Mouse (Mus musculus): Measurements from ENCODE around the gene Vmn1r199. TPM values are rescaled to one million over a fixed set of nuclear protein-coding genes. Genes with fewer than 3 reads are reported as not detected.
"Not testable (repeated sequence)": the region's sequence is repeated elsewhere in the genome, so short reads cannot be mapped to it uniquely, and the experiment has no call there.

The Vmn1r199 gene
- polyA plus RNA-seq (2016; fragmentation: Nextera tagmentation; extraction: Ambion mirVana), result not detected in 2 replicates

DNA sequence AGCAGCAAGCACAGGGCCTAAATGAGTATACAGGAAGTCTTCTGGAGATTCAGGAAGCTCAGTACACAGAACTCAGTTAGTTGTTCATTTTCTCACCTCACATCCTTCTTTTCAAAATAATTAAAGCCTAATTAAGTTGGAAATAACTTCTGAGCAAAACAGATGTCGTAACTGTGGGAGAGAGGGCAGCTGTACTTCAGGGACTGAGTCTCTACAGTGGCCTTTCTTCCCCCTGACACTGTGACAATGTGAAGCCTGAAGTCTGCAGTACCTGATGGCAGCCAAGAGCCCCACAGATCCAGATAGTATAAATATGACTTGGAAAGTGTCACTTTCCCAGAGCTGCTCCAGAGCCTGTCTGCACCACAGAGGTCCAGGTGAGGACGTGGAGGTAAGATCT lies at the start of gene Vmn1r199:
Gene Vmn1r199, plus strand, starts transcription at position 301 of the 400 bp plus-strand sequence.
- no peak within 1 kb of the TSS for H3K4me3 ChIP-seq
- H3K9me3 ChIP-seq, result no peaks in the 10 kb centered on the region
- WGBS, result 80% methylated on average over 2 of the region's 2 CpGs
- no peaks in the 10 kb centered on the region for H3K36me3 ChIP-seq (replicated peaks)
- no peak for DNase-seq (ENCODE audit: extremely low spot score, low spot score)
- H3K27ac ChIP-seq, result no peak within 1 kb of the TSS
- H3K4me1 ChIP-seq, result no peaks in the 10 kb centered on the region
- H3K27me3 ChIP-seq (ENCODE audit: poor library complexity, severe bottlenecking), result no peaks in the 10 kb centered on the region

- Histone ChIP-seq H3K27ac (no peak overlapping the region), H3K4me1 (no peaks in the 10 kb centered on the region), H3K4me3 (no peak overlapping the region), H3K9me3 (no peaks in the 10 kb centered on the region), H3K36me3 (replicated peaks) (no peaks in the 10 kb centered on the region), H3K27me3 (ENCODE audit: poor library complexity, severe bottlenecking) (no peaks in the 10 kb centered on the region)
- DNase-seq (ENCODE audit: extremely low spot score, low spot score), result no peak
- 90% methylated on average over 2 of the region's 2 CpGs for WGBS
Measured at GRCm38 (mm10) chr13:22333269-22333668, 46.3 kb upstream of the Vmn1r199 start.

DNA sequence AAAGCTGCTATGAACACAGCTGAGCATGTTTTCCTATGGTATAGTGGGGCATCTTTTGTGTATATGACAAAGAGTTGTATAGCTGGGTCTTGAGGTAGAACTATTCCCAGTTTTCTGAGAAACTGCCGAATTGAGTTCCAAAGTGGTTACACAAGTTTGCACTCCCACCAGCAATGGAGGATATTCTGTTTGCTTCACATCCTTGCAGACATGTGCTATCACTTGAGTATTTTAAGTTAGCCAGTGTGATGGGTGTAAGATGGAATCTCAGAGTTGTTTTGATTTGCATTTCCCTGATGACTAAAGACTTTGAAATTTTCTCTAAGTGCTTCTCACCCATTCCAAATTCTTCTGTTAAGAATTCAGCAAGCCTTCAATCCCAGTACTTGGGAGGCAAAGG lies 44.1 kb upstream of the Vmn1r199 start:
- no peaks in the 10 kb centered on the region for H3K9me3 ChIP-seq
- H3K27me3 ChIP-seq (ENCODE audit: poor library complexity, severe bottlenecking), result no peaks in the 10 kb centered on the region
- H3K4me1 ChIP-seq, result no peaks in the 10 kb centered on the region
- no peaks in the 10 kb centered on the region for H3K36me3 ChIP-seq (replicated peaks)
- DNase-seq (ENCODE audit: extremely low spot score, low spot score), result no peak
- no peak overlapping the region for H3K4me3 ChIP-seq
- no peak overlapping the region for H3K27ac ChIP-seq
- 91% methylated on average over 1 of the region's 1 CpGs for WGBS

DNA sequence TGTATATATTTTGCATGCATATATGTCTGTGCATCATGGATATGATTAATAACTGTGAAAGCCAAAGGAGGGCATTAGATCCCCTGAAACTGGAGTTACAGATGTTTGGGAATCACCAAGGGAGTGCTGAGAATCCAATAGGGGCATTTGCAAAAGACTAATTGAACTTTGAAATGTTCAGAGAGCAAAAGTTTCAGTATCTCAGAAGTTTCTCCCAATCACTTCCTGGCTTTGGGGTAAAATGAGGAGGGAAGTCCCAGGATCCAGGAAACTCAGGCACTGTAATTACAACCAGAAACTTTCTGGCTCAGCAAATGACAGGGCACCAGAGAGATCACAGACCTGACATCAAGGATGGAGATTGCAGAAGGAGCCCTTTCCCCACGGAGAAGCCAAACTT lies 29.6 kb upstream of the Vmn1r199 start, which contains the start of gene Vmn1r198:
Gene Vmn1r198, plus strand, starts transcription at position 301 of the 400 bp plus-strand sequence.
- H3K4me1 ChIP-seq, result no peaks in the 10 kb centered on the region
- 71% methylated on average over 1 of the region's 1 CpGs for WGBS
- H3K27me3 ChIP-seq (ENCODE audit: poor library complexity, severe bottlenecking), result no peaks in the 10 kb centered on the region
- DNase-seq (ENCODE audit: extremely low spot score, low spot score), result no peak
- no peaks in the 10 kb centered on the region for H3K9me3 ChIP-seq
- no peak within 1 kb of the TSS for H3K4me3 ChIP-seq
- no peak within 1 kb of the TSS for H3K27ac ChIP-seq
- H3K36me3 ChIP-seq (replicated peaks), result no peaks in the 10 kb centered on the region

GRCm38 (mm10) chr13:22350813-22351212 lies 28.8 kb upstream of the Vmn1r199 start:
- WGBS, result 86% methylated on average over 1 of the region's 1 CpGs

GRCm38 (mm10) chr13:22381128-22381527 lies 1.5 kb downstream of the Vmn1r199 start:
- not testable (repeated sequence) for H3K27ac ChIP-seq; H3K36me3 ChIP-seq (replicated peaks); H3K4me3 ChIP-seq; DNase-seq (ENCODE audit: extremely low spot score, low spot score); H3K27me3 ChIP-seq (ENCODE audit: poor library complexity, severe bottlenecking); H3K4me1 ChIP-seq; H3K9me3 ChIP-seq
- 83% methylated on average over 3 of the region's 3 CpGs for WGBS

More at GRCm38 (mm10) chr13:22350813-22351212, 28.8 kb upstream of the Vmn1r199 start:
- H3K4me3 ChIP-seq, result no peak overlapping the region
- no peak overlapping the region for H3K27ac ChIP-seq
- no peak for DNase-seq (ENCODE audit: extremely low spot score, low spot score)
- no peaks in the 10 kb centered on the region for H3K27me3 ChIP-seq (ENCODE audit: poor library complexity, severe bottlenecking)
- no peaks in the 10 kb centered on the region for H3K36me3 ChIP-seq (replicated peaks)
- no peaks in the 10 kb centered on the region for H3K9me3 ChIP-seq
- no peaks in the 10 kb centered on the region for H3K4me1 ChIP-seq

GRCm38 (mm10) chr13:22383401-22383800 lies 3.8 kb downstream of the Vmn1r199 start:
- Histone ChIP-seq H3K27ac (no peak overlapping the region), H3K4me1 (no peaks in the 10 kb centered on the region)
- 83% methylated on average over 3 of the region's 3 CpGs for WGBS

DNA sequence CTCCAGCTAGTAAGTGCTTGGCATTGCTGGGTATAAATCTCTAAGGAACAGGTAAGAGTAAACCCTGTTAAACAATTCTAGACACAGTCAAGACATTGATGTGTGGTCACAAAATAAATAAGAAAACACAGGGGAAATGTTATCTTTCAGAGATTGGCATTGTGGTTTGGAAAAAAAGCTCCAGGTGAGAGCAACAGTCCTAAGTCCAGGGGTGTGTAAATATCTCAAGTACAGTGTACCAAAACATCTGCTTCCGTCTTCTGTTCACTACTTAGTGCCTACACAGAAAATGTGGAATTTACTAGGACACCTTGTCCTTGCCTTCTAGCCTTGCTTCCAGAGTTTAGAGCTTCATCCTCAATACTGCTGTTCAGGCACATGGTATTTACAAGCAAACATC lies 7.4 kb downstream of the Vmn1r199 start:
- Histone ChIP-seq H3K36me3 (replicated peaks) (no peaks in the 10 kb centered on the region), H3K4me3 (no peak overlapping the region), H3K4me1 (peaks cover 10% of the 10 kb centered on the region), H3K27ac (no peak overlapping the region), H3K9me3 (no peaks in the 10 kb centered on the region), H3K27me3 (ENCODE audit: poor library complexity, severe bottlenecking) (no peaks in the 10 kb centered on the region)
- DNase-seq (ENCODE audit: extremely low spot score, low spot score), result no peak
- 89% methylated on average over 1 of the region's 1 CpGs for WGBS

More at GRCm38 (mm10) chr13:22383401-22383800, 3.8 kb downstream of the Vmn1r199 start:
- DNase-seq (ENCODE audit: extremely low spot score, low spot score), result no peak
- H3K4me3 ChIP-seq, result no peak overlapping the region
- H3K27me3 ChIP-seq (ENCODE audit: poor library complexity, severe bottlenecking), result no peaks in the 10 kb centered on the region
- no peaks in the 10 kb centered on the region for H3K9me3 ChIP-seq
- no peaks in the 10 kb centered on the region for H3K36me3 ChIP-seq (replicated peaks)

DNA sequence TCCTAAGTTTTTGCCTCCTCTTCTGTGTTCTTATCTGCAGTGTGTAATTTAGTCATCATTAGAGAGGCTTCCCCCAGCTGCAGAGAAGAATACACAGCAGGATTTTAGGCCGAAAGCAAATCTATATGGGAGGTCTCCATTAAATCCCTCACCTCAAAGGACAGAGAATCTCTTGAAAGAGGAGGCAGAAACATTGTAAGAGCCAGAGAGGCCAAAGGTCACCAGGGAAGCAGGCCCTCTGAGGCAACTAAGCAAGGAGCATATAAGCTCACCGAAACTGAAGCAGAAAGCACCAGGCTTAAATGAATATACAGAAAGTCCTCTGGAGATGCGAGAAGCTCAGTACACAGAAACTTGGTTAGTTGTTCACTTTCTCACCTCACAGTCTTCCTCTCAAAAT lies 10.5 kb downstream of the Vmn1r199 start, which contains the start of gene Vmn1r200:
Gene Vmn1r200, plus strand, starts transcription at position 301 of the 400 bp plus-strand sequence.
- no peaks in the 10 kb centered on the region for H3K9me3 ChIP-seq
- peaks cover 10% of the 10 kb centered on the region for H3K4me1 ChIP-seq
- H3K36me3 ChIP-seq (replicated peaks), result no peaks in the 10 kb centered on the region
- no peak within 1 kb of the TSS for H3K4me3 ChIP-seq
- no peaks in the 10 kb centered on the region for H3K27me3 ChIP-seq (ENCODE audit: poor library complexity, severe bottlenecking)
- no peak for DNase-seq (ENCODE audit: extremely low spot score, low spot score)
- no peak within 1 kb of the TSS for H3K27ac ChIP-seq
- WGBS, result 21% methylated on average over 3 of the region's 3 CpGs

- 78% methylated on average over 1 of the region's 1 CpGs for WGBS
- no peaks in the 10 kb centered on the region for H3K27me3 ChIP-seq (ENCODE audit: poor library complexity, severe bottlenecking)
- H3K9me3 ChIP-seq, result peaks cover 21% of the 10 kb centered on the region
- DNase-seq (ENCODE audit: extremely low spot score, low spot score), result no peak
- no peaks in the 10 kb centered on the region for H3K36me3 ChIP-seq (replicated peaks)
- no peak overlapping the region for H3K27ac ChIP-seq
- H3K4me3 ChIP-seq, result no peak overlapping the region
- H3K4me1 ChIP-seq, result no peaks in the 10 kb centered on the region
Measured at GRCm38 (mm10) chr13:22402978-22403377, 23.4 kb downstream of the Vmn1r199 start.

Other genes with a start within 250 kb of the Vmn1r199 start
- not detected in 2 replicates for gene Vmn1r191, start 195.8 kb upstream of the Vmn1r199 start, polyA plus RNA-seq (2016; fragmentation: Nextera tagmentation; extraction: Ambion mirVana)
- not detected in 2 replicates for gene Vmn1r192, start 188.7 kb upstream of the Vmn1r199 start, polyA plus RNA-seq (2016; fragmentation: Nextera tagmentation; extraction: Ambion mirVana)
- not detected in 2 replicates for gene Vmn1r193, start 156.7 kb upstream of the Vmn1r199 start, polyA plus RNA-seq (2016; fragmentation: Nextera tagmentation; extraction: Ambion mirVana)
- not detected in 2 replicates for gene Vmn1r194, start 135.6 kb upstream of the Vmn1r199 start, polyA plus RNA-seq (2016; fragmentation: Nextera tagmentation; extraction: Ambion mirVana)
- gene Vmn1r195, start 109.3 kb upstream of the Vmn1r199 start, polyA plus RNA-seq (2016; fragmentation: Nextera tagmentation; extraction: Ambion mirVana), result not detected in 2 replicates
- gene Vmn1r196, start 89.9 kb upstream of the Vmn1r199 start, polyA plus RNA-seq (2016; fragmentation: Nextera tagmentation; extraction: Ambion mirVana), result not detected in 2 replicates
- gene Vmn1r197, start 55.2 kb upstream of the Vmn1r199 start, polyA plus RNA-seq (2016; fragmentation: Nextera tagmentation; extraction: Ambion mirVana), result not detected in 2 replicates
- gene Vmn1r198, start 29.5 kb upstream of the Vmn1r199 start, polyA plus RNA-seq (2016; fragmentation: Nextera tagmentation; extraction: Ambion mirVana), result not detected in 2 replicates
- gene Vmn1r200, start 10.6 kb downstream of the Vmn1r199 start, polyA plus RNA-seq (2016; fragmentation: Nextera tagmentation; extraction: Ambion mirVana), result not detected in 2 replicates
- not detected in 2 replicates for gene Vmn1r201, start 92.1 kb downstream of the Vmn1r199 start, polyA plus RNA-seq (2016; fragmentation: Nextera tagmentation; extraction: Ambion mirVana)
- 0.04 TPM in 1 of 2 replicates, not detected in the other for gene Vmn1r202, start 125.6 kb downstream of the Vmn1r199 start, polyA plus RNA-seq (2016; fragmentation: Nextera tagmentation; extraction: Ambion mirVana)
- not detected in 2 replicates for gene Vmn1r203, start 138.3 kb downstream of the Vmn1r199 start, polyA plus RNA-seq (2016; fragmentation: Nextera tagmentation; extraction: Ambion mirVana)
- gene Vmn1r204, start 173.4 kb downstream of the Vmn1r199 start, polyA plus RNA-seq (2016; fragmentation: Nextera tagmentation; extraction: Ambion mirVana), result not detected in 2 replicates
- gene Vmn1r205, start 213.2 kb downstream of the Vmn1r199 start, polyA plus RNA-seq (2016; fragmentation: Nextera tagmentation; extraction: Ambion mirVana), result not detected in 2 replicates
- gene Vmn1r206, start 244.4 kb downstream of the Vmn1r199 start, polyA plus RNA-seq (2016; fragmentation: Nextera tagmentation; extraction: Ambion mirVana), result not detected in 2 replicates

Measured in forebrain, embryonic 10.5 days (tissue).